9 mouse cellular contexts compared by ENCODE assay signal in genomic region chr15:99704881-99705280, GRCm38 (mm10). TPM values are rescaled to one million over a fixed set of nuclear protein-coding genes. Genes with fewer than 3 reads are reported as not detected.
DNase-seq lines count a peak whose midpoint lies in the region; ATAC-seq lines count a peak whose summit lies in the region.
"Had no signal": no experiment of that assay in that cellular context is flagged by ENCODE, and none has a peak within 500 bp of the region (broad histone marks: within the 10 kb centered on the region; RNA-seq: fewer than 3 reads in every experiment).

No protein-coding gene starts in this region.

- no peaks in the 10 kb centered on the region for H3K9me3 ChIP-seq in limb, embryonic 15.5 days

- H3K4me1 ChIP-seq in limb, embryonic 15.5 days, result peaks cover 30% of the 10 kb centered on the region

- H3K27me3 ChIP-seq in limb, embryonic 15.5 days, result no peaks in the 10 kb centered on the region

- WGBS in limb, embryonic 15.5 days, result 78% methylated on average over 7 of the region's 7 CpGs

- ATAC-seq in limb, embryonic 15.5 days (ENCODE audit: insufficient number of reproducible peaks, low FRiP score, low TSS enrichment, low read depth), result no peak

- DNase-seq in adrenal gland, postnatal 10 days, result peak; percentile 50
- DNase-seq in adrenal gland, postnatal 25 days, result no peak
- peak; percentile 52 for DNase-seq in NIH3T3 (ENCODE audit: low read depth)
- peak; percentile 59 for DNase-seq in heart, adult 8-10 months (ENCODE audit: low spot score)
- no peak for DNase-seq in cerebellum, adult 11-12 months
- DNase-seq in gastrocnemius, postnatal 4 days (ENCODE audit: low spot score in 2 of 2), result no peak
- DNase-seq in cerebellum, adult 8-10 months, result no peak

- peaks cover 59% of the 10 kb centered on the region for H3K36me3 ChIP-seq in limb, embryonic 15.5 days

- no peak overlapping the region for H3K4me2 ChIP-seq in limb, embryonic 15.5 days

- H3K27ac ChIP-seq in limb, embryonic 15.5 days, result peak overlapping the region; percentile 64
- H3K27ac ChIP-seq: macrophage had no signal

- no peak overlapping the region for H3K4me3 ChIP-seq in limb, embryonic 15.5 days

- no peak overlapping the region for H3K9ac ChIP-seq in limb, embryonic 15.5 days

RNA-seq across cellular contexts. Expression of gene Gm17349, which starts 0.4 kb away (rescaled TPM):
- 10 to 100 TPM; 10.9 to 24.6 TPM for total RNA-seq in adrenal gland, postnatal 10 days (2021)
- total RNA-seq in adrenal gland, postnatal 25 days (2021), result 30.4 and 43.7 TPM in 2 replicates
- 1 to 10 TPM; 2.4 to 3.3 (median 2.9) TPM for total RNA-seq in heart, adult 8-10 months (2022)
- not detected in 2 replicates for polyA plus RNA-seq in limb, embryonic 15.5 days (2015; fragmentation: Nextera tagmentation; extraction: Ambion mirVana)
- 1 to 10 TPM; 2.5 to 2.9 TPM for total RNA-seq in gastrocnemius, postnatal 4 days (2021)
- polyA plus RNA-seq: macrophage had no signal

RNA-seq across cellular contexts. Expression of gene Smarcd1, which starts 3.0 kb away (rescaled TPM):
- total RNA-seq in adrenal gland, postnatal 10 days (2021), result 10 to 100 TPM; 47.1 to 49.6 TPM
- 51.9 and 63.6 TPM in 2 replicates for total RNA-seq in adrenal gland, postnatal 25 days (2021)
- total RNA-seq in heart, adult 8-10 months (2022), result 10 to 100 TPM; 21.7 to 25.8 (median 24.5) TPM
- 25.0 and 29.9 TPM in 2 replicates for polyA plus RNA-seq in limb, embryonic 15.5 days (2015; fragmentation: Nextera tagmentation; extraction: Ambion mirVana)
- 10 to 100 TPM; 26.9 to 34.7 TPM for total RNA-seq in gastrocnemius, postnatal 4 days (2021)

RNA-seq across cellular contexts. Expression of gene Gpd1, which starts 12.4 kb away (rescaled TPM):
- total RNA-seq in adrenal gland, postnatal 10 days (2021), result 1,000 to 10,000 TPM; 1,543 to 1,818 TPM
- 639 and 861 TPM in 2 replicates for total RNA-seq in adrenal gland, postnatal 25 days (2021)
- total RNA-seq in heart, adult 8-10 months (2022), result 10 to 100 TPM; 38.6 to 59.0 (median 49.5) TPM
- polyA plus RNA-seq in limb, embryonic 15.5 days (2015; fragmentation: Nextera tagmentation; extraction: Ambion mirVana), result 0.42 and 4.3 TPM in 2 replicates
- 100 to 1,000 TPM; 201 to 212 TPM for total RNA-seq in gastrocnemius, postnatal 4 days (2021)

RNA-seq across cellular contexts. Expression of gene Cox14, which starts 20.5 kb away (rescaled TPM):
- total RNA-seq in adrenal gland, postnatal 10 days (2021), result 100 to 1,000 TPM; 178 to 185 TPM
- total RNA-seq in adrenal gland, postnatal 25 days (2021), result 217 and 256 TPM in 2 replicates
- 100 to 1,000 TPM; 240 to 284 (median 258) TPM for total RNA-seq in heart, adult 8-10 months (2022)
- polyA plus RNA-seq in limb, embryonic 15.5 days (2015; fragmentation: Nextera tagmentation; extraction: Ambion mirVana), result 162 and 175 TPM in 2 replicates
- 100 to 1,000 TPM; 125 to 144 TPM for total RNA-seq in gastrocnemius, postnatal 4 days (2021)

RNA-seq across cellular contexts. Expression of gene Asic1, which starts 34.7 kb away (rescaled TPM):
- total RNA-seq in adrenal gland, postnatal 10 days (2021), result 1 to 10 TPM in 1 of 2 experiments, under 1 TPM in 1; 0.75 to 1.5 TPM
- total RNA-seq in adrenal gland, postnatal 25 days (2021), result 0.33 and 0.49 TPM in 2 replicates
- total RNA-seq in heart, adult 8-10 months (2022), result under 1 TPM; 0.14 to 0.56 (median 0.35) TPM
- polyA plus RNA-seq in limb, embryonic 15.5 days (2015; fragmentation: Nextera tagmentation; extraction: Ambion mirVana), result 1.2 and 2.2 TPM in 2 replicates
- 1 to 10 TPM in 1 of 2 experiments, under 1 TPM in 1; 0.91 to 1.9 TPM for total RNA-seq in gastrocnemius, postnatal 4 days (2021)

Comparison
In these comparisons a context has a peak if more than half of its experiments do, and no peak if none do; other contexts are left out.
1. DNase-seq: peak in adrenal gland, postnatal 10 days (single experiment), NIH3T3 (single experiment) and heart, adult 8-10 months (single experiment); none in adrenal gland, postnatal 25 days (single experiment), cerebellum, adult 11-12 months (single experiment), gastrocnemius, postnatal 4 days (0 of 2) and cerebellum, adult 8-10 months (single experiment).